Mouse (Mus musculus): ENCODE data around the gene Gm14412. TPM values are rescaled to one million over a fixed set of nuclear protein-coding genes. Genes with fewer than 3 reads are reported as not detected.
"Not testable (repeated sequence)": the region's sequence is repeated elsewhere in the genome, so short reads cannot be mapped to it uniquely, and the experiment has no call there.

Gm14412 gene
- polyA plus RNA-seq, 1 experiment from 2014 or later: 0.35 TPM

DNA sequence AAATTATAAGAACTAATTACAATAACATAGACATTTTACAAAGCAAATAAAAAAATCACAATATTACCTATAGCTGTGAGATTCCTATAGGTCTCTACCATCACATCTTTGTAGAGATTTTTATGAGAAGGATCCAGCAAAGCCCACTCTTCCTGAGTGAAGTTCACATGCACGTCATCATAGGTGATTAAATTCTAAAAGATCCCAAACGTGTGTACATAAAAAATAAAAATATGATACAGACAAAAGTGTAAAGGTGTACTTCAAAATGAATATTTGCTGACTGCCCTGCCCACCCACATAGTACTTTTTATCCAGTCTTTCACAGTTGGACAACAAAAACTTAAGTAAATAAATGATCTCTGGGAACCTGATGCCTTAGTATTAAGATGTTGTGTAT, 57.2 kb downstream of the Gm14412 start, which contains the start of gene Gm14409:
Gene Gm14409, minus strand, starts transcription at position 101 of the 400 bp plus-strand sequence.
- H3K4me2 ChIP-seq (ENCODE audit: low read length); H3K9ac ChIP-seq (replicated peaks; ENCODE audit: low read depth, low read length); H3K27ac ChIP-seq (ENCODE audit: low read length); H3K9me3 ChIP-seq (ENCODE audit: control insufficient read depth, low read length); H3K27me3 ChIP-seq (replicated peaks; ENCODE audit: control insufficient read depth, insufficient read depth, low read length); ATAC-seq; H3K4me3 ChIP-seq (replicated peaks; ENCODE audit: low read length); H3K36me3 ChIP-seq (ENCODE audit: control insufficient read depth, insufficient read depth); H3K4me1 ChIP-seq (replicated peaks; ENCODE audit: control insufficient read depth, insufficient read depth, low read length): not testable (repeated sequence)
- WGBS: no CpG with 5 or more reads among the region's 2 CpGs

Other genes starting within 250 kb of the Gm14412 start
- gene Gm14401, start 250.0 kb downstream of the Gm14412 start, polyA plus RNA-seq (2015; fragmentation: Nextera tagmentation; extraction: Ambion mirVana): not detected in 2 replicates
- 33.9 and 40.8 TPM in 2 replicates for gene Gm14410, start 117.9 kb downstream of the Gm14412 start, polyA plus RNA-seq (2015; fragmentation: Nextera tagmentation; extraction: Ambion mirVana)
- not detected in 2 replicates for gene Gm14409, start 57.3 kb downstream of the Gm14412 start, polyA plus RNA-seq (2015; fragmentation: Nextera tagmentation; extraction: Ambion mirVana)
- gene Gm14418, start 74.0 kb upstream of the Gm14412 start, polyA plus RNA-seq (2015; fragmentation: Nextera tagmentation; extraction: Ambion mirVana): 6.1 and 8.1 TPM in 2 replicates
- gene Zfp970, start 140.4 kb upstream of the Gm14412 start, polyA plus RNA-seq (2015; fragmentation: Nextera tagmentation; extraction: Ambion mirVana): 7.2 and 7.5 TPM in 2 replicates
- 2.8 and 4.5 TPM in 2 replicates for gene Gm14403, start 173.9 kb upstream of the Gm14412 start, polyA plus RNA-seq (2015; fragmentation: Nextera tagmentation; extraction: Ambion mirVana)